Mouse (Mus musculus) lung, adult 18-20 months (tissue): Measurements from ENCODE around the gene Mef2d.

ENCODE experiments used
- DNase-seq, 2 experiments: peaks; one replicate each; pipeline ENCODE4 v3.0.0; 2022; ENCODE audit warnings: mixed read lengths in 2 of 2

The Mef2d gene

GRCm38 (mm10) chr3:88141787-88142523 is at the start of gene Mef2d:
Gene Mef2d (plus strand): TSS chr3:88142372.
- peak; percentile 95 to 97 for DNase-seq

DNA sequence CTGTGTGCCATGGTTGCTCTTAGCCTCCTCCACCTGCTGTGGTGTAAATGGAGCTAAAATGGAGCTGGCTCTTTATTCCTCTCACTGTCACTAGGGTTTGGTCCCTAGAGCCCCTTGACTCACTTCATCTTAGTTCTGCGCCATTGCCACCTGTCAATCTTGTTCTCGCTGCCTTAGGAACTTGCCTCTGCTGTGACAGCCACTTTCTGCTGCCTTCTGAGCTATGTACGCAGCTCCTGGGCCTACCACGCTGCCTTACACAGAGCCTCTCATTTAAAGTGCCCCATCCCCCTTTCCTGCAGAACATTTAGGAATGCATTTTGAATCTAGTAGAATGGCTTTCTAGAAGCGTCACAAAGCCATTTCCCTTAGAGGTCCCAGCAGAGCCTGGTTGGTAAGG is 48.0 kb upstream of the Mef2d start:
- no peak for DNase-seq

DNA sequence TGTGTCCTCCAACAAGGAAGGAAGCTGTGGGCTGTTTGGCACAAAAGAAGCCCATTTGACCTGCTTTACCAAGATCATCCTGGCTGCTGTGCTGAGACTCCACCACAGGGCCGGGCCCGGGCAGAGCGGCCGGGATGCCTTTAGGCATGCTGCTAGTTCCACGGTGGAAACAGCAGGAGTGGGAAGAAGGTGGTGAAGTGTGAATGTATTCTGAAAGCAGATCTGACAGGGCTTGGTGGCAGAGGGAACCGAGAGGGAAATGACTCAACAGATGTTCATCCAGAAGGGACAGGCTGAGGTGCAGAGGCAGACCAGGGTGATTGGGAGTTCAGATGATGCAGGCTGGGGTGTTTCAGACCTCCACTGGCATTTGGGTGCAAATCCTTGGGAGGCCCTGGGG is 44.5 kb upstream of the Mef2d start:
- no peak for DNase-seq

- DNase-seq = no peak
Measured at GRCm38 (mm10) chr3:88100251-88100650, 41.9 kb upstream of the Mef2d start.

DNA sequence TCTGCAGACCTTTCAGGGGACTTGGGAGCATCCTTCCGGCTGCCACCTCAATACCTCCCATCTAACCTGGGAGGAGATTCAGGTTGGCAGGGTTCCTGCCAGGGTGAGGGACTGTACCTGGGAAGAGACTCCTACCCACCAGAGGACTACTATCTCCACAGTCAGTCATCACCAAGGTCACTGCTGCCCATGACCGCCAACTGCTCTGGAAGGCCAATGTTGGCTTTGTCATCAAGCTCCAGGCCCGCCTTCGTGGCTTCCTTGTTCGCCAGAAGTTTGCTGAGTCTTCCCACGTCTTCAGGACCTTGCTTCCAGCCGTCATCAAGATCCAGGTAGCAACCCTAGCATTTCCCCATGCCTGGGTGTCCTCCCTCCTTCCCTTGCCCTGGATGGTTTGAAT is 40.4 kb upstream of the Mef2d start:
- no peak for DNase-seq

GRCm38 (mm10) chr3:88102196-88102595 is 40.0 kb upstream of the Mef2d start:
- no peak for DNase-seq

- DNase-seq = no peak
Measured at GRCm38 (mm10) chr3:88102611-88103010, 39.6 kb upstream of the Mef2d start.

DNA sequence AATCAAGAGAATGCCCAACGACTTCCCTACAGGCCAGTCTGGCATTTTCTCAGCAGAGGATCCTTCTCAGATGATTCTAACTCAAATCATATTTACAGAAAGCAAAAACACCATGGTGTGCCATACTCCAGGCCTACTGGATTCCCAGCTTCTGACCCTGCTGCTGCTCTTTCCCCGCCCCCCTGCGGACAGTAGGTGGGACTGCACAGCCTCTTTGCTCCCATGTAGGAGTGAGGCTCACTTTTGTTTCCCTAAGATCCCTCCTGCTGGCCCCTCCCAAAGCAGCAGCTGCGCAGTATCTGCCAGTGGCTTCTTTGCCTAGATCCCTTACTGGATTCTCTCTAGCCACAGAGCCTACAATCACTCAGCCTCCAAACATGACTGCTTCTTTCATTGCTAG is 36.0 kb upstream of the Mef2d start:
- DNase-seq = no peak

GRCm38 (mm10) chr3:88109126-88109525 is 33.0 kb upstream of the Mef2d start:
- no peak for DNase-seq

DNA sequence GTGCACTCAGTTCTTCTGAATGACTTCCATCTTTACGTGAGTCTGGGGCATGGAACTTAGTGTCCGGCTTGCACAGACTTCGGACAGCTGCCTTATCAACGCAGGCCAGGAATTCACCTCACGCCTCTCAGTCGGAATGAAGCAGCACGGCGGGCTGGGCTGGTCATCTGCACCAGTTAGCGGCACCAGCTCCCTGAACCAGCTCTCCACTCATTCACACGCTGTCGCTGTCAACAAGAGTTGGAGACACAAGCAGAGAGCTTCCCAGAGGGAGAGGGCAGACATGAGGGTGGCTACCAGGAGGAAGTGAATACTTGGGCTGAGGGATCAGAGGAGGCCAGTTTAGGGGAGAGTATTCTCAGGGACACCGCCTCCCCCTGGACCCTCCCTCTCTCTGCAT is 27.8 kb upstream of the Mef2d start:
- DNase-seq = no peak

DNA sequence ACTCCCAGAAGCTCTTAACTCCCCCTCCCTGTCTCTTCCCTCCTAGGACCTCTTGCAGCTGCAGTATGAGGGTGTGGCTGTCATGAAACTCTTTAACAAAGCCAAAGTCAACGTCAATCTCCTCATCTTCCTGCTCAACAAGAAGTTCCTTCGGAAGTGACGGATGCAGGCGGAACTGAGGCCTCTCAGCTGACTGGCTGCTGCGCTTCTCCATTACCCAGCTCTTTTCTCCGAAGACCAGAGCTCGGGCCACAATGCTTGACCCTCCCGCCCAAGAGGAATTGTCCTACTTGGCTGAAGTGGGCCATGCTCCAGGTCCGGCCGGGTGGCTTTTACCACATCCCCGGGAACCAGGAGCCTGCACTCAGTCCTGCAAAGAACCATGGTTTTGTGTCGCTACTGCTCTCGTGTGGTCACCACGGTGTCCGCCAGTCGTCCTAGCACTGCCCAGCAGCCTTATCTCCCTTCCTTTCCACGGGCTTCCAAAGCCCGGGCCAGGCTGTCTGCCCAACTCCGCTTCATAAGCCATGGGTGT is 22.0 kb upstream of the Mef2d start:
- DNase-seq = peak; percentile 43 to 59

DNA sequence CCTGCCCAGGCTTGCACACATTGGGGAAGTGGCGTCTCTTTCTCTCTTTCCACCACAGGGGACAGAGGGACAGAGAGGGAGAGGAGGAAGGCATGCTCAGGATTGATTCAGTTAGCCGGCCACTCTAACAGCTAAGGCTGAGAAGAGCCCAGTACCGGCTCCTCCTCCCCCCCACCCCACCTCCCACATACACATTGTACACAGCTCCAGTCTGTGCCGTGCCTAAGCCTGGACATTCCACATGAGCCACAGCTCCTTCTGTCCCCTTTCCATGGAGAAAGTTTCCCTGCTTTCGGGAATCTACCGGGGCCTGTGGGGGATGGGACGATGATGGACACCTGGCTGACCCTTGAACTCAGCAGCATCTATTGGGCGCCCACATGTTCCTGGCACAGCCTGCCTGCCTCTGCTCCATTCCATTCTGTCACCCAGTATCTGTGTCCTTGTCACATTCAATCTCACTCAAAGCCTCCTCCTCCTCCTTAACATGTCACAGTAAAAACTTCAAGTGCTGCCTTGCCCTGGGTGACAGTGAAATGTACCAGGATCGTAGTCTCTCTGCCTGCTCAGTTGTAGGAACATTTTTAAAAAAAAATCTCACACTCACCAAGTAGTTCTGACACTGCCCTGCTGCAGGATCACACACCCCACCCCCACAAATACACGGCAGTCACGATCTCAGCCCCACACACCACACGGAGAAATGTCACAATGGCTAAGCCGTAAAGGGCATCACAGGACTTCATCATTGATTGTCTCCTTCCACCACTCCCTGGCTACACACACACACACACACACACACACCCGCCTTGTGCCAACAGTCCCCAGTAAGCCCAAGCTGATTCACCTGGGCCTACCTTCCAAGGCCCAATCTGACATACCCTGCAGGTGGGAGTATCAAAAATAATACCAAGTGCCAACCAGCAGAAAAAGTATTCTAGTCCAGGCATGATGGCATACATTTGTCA is 20.7 kb upstream of the Mef2d start:
- DNase-seq = no peak

- DNase-seq = no peak
Measured at GRCm38 (mm10) chr3:88125195-88125594, 17.0 kb upstream of the Mef2d start.

DNA sequence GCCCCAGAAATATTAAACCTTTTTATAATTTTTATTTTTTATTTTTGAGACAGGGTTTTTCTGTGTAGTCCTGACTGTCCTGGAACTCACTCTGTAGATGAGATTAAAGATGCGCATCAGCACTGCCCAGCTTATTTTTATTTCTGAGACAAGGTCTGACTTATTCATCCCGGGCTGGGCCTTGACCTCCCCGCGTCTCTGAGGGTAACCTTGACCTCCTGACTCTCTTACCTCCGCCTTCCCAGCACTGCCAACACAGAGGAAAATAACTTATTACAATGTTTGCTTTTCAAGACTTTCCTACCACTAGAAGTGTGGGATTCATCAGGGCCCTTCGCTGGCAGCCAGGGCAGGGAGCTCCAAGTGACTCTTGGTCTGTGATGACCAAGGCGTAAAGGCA is 16.0 kb upstream of the Mef2d start:
- DNase-seq = no peak

GRCm38 (mm10) chr3:88127636-88128035 is 14.5 kb upstream of the Mef2d start:
- no peak for DNase-seq

DNA sequence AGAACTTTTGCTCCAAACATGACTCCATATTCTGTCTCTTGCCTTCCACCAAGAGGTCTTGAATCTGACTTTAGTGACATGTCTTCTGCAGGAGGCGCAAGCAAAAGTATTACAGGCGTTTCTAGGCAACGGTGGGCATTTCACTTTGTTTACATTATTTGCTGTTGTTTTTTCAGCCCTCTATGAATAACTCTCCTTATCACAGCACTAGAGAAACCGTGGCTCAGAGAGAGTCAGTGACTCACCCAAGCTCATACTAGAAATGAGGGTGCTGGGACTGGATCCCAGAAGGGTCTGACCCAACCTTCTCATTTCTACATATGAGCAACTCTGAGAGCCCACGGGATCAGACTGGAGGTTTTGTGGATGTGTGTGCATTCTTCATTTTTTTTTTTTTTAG is 14.1 kb upstream of the Mef2d start:
- peak in 1 of 2 experiments; percentile 53 for DNase-seq

DNA sequence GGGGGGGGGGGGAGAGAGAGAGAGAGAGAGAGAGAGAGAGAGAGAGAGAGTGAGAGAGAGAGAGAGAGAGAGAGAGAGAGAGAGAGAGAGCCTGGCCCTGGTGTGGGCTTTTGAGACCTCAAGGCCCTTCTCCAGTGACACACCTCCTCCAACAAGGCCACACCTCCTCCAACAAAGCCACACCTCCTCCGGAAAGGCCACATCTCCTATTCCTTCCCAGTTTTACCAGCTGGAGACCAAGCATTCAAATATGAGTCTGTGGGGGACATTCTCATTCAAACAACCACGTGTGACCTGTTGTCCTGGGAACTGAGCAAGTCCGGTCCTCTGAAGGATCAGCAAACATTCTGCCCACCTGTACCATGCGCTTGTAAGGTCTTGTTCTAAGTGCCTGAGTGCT is 13.2 kb upstream of the Mef2d start:
- no peak for DNase-seq

GRCm38 (mm10) chr3:88131071-88131470 is 11.1 kb upstream of the Mef2d start:
- no peak for DNase-seq

DNA sequence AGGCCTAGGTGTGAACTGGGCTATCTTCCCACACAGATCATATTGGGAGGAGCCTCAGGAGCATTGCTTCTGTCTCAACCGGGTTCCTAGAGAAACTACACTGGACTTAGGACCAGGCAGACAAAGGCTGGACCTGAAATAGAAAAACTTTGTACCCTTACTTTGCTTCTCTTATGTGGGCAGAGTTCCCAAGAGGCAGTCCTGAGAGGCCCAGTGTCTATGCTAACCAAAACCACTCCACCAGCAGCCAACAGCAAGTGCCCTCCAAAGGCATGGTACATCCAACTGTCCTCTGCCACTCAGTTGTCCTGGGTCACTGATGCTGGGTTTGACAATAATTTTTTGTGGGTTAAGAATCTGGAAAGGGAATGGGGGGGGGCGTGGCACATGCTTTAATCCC is 9.7 kb upstream of the Mef2d start:
- DNase-seq = no peak

- no peak for DNase-seq
Measured at GRCm38 (mm10) chr3:88133187-88133771, 8.9 kb upstream of the Mef2d start.

DNA sequence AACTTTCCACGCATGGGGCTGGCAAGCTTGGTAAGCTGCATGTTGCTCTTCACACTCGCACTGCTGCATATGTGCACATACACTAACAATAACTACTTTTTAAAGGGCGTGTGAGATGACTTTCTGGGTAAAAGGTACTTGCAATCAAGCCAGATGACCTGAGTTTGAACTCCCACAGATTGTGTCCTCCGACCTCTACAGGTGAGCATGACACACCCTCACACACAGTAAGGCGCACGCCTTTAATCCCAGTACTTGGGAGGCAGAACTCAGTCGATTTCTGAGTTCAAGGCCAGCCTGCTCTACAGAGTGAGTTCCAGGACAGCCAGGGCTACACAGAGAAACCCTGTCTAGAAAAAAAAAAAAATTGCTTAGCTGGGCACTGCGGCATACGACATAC is 5.8 kb upstream of the Mef2d start:
- no peak for DNase-seq

GRCm38 (mm10) chr3:88136945-88137494 is 5.2 kb upstream of the Mef2d start:
- DNase-seq = no peak

DNA sequence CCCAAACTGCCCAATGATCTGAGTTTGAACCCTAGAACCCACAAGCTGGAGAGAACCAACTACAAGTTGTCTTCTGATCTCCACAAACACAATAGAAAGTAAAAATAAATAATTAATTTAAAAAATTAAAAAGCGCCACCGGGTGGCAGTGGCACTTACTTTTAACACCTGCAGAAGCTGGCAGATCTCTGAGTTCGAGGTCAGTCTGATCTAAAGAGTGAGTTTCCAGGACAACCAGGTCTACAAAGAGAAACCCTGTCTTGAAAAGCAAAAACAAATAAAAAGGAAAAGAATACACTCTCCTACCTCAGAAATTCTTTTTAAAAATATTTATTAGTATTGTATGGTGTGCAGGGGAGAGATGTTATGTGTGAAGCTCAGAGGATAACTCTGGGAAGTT is 4.4 kb upstream of the Mef2d start:
- DNase-seq = no peak
